Mouse (Mus musculus): ENCODE measurements at regions not wholly inside any gene's neighbourhood (a gene's known extent, or its start where the extent isn't known, plus 50 kb on each side); places are given as distances from the start of the nearest gene placed in this dataset.

DNA sequence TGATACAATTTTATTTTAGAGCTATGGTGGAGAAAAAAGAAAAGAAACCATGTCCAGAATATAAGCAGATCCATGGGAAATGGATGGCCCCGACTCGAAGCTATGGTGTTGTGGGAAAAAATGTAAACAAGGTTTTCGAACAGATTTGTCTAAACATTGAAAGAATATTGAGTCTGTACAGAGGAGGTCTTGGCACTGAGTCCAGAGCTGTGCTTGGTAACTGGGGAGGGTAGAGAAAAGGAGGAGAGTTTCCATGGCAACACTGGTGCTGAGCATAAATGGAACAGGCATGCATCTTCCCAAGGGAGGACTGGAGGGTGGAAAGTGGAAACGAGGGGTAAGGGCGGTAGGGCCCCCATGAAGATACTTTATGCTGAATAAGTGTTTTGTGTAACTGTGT lies 266.5 kb downstream of the Rfpl4b start:
- TF ChIP-seq CTCF (IDR thresholded peaks at IDR 0.05; ENCODE audit: low read depth) (no peak), EP300 (optimal IDR thresholded peaks at IDR 0.05) (no peak)

Data from stomach, postnatal 0 days (tissue).